1 mouse cellular context compared by ENCODE assay signal in genomic region chr16:32042367-32042766, GRCm38 (mm10).
TF ChIP-seq lines count a peak whose summit lies in the region.

No protein-coding gene starts in this region.

TF ChIP-seq in MEL, 35 proteins besides CTCF, POLR2A, EP300 and RAD21:
- no peak for TF ChIP-seq MAX (IDR thresholded peaks at IDR 0.05; ENCODE audit: low read length)
- TF ChIP-seq USF2 (IDR thresholded peaks at IDR 0.05; ENCODE audit: borderline replicate concordance in 1 of 2, insufficient read depth in 1 of 2, low read depth in 1 of 2, low read length in 2 of 2), result no peak
- TF ChIP-seq ELF1 (IDR thresholded peaks at IDR 0.05; ENCODE audit: low read depth, low read length), result no peak
- TF ChIP-seq KAT2A (conservative IDR thresholded peaks at IDR 0.05; ENCODE audit: low read depth, low read length), result no peak
- no peak for TF ChIP-seq GABPA (IDR thresholded peaks at IDR 0.05; ENCODE audit: low read depth, low read length)
- no peak for TF ChIP-seq POLR2AphosphoS5 (IDR thresholded peaks at IDR 0.05; ENCODE audit: borderline replicate concordance, low read depth, low read length)
- no peak for TF ChIP-seq ZMIZ1 (IDR thresholded peaks at IDR 0.05; ENCODE audit: low read depth, low read length)
- no peak for TF ChIP-seq TBP (IDR thresholded peaks at IDR 0.05; ENCODE audit: low read depth, low read length)
- TF ChIP-seq E2F4 (IDR thresholded peaks at IDR 0.05; ENCODE audit: borderline replicate concordance, low read depth, low read length), result no peak
- no peak for TF ChIP-seq MEF2A (IDR thresholded peaks at IDR 0.05; ENCODE audit: extremely low read depth, insufficient replicate concordance, low read depth, low read length, poor library complexity, severe bottlenecking)
- TF ChIP-seq JUND (IDR thresholded peaks at IDR 0.05; ENCODE audit: low read depth, low read length), result no peak
- no peak for TF ChIP-seq GATA1 (IDR thresholded peaks at IDR 0.05; ENCODE audit: low read depth, low read length)
- no peak for TF ChIP-seq MAFK (IDR thresholded peaks at IDR 0.05; ENCODE audit: borderline replicate concordance, low read depth, low read length)
- no peak for TF ChIP-seq CHD2 (IDR thresholded peaks at IDR 0.05; ENCODE audit: low read length)
